Mouse (Mus musculus) frontal cortex, postnatal 14 days (tissue): Measurements from ENCODE around the gene Tenm3.

Experiments
- DNase-seq, 2 experiments: peaks; one replicate each; pipeline ENCODE4 v3.0.0; 2022; ENCODE audit warnings: low spot score in 2 of 2

The Tenm3 gene

GRCm38 (mm10) chr8:48665193-48665592, 178.6 kb downstream of the Tenm3 start:
- no peak for DNase-seq

DNA sequence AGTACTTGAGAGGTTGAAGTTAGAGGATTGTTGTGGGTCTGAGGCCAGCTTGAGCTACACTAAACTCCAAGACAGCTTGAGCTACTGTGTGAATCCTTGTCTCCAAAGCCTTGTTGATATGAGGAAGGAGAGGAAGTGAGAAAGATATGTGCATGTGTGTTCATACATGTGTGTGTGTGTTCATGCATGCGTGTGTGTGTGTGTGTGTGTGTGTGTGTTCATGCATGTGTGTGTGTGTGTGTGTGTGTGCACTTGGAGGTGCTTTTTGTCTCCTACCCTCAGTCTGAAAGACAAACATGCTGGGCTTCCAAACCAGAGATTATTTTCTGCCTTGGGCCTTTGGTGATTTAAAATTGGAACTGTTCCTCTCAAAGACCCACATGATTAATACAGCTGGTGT, 184.5 kb downstream of the Tenm3 start:
- DNase-seq: no peak

DNA sequence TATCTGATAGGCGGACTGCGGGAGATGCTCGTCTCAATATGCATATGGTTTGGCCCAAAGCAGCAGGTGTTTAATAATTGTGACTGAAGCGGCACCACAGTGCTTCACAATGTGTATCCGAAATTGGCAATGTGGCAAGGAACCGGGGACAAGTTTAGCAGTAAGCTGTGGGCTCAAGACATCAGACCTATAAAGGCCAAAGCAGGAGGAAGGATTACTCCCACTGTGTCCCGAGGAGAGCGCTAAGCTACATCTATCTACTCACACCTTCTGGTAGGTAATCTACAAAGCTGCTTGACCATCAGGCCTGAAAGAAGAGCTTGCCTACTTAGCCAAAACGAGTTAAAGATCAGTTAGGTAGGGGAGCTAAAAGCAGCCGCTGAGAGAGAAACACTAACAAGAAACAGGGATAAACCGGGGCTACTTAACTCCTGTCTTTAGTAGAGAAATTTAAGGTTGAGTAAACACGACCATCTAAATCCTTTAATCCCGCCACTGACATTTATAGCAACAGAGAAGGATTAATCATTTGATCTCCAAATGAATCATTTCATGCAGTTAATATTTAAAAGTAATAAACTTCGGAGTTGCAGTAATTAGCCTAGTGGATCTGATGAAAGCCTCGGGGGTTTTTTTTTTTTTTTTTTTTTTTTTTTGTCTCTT, 188.2 kb downstream of the Tenm3 start:
- no peak for DNase-seq

DNA sequence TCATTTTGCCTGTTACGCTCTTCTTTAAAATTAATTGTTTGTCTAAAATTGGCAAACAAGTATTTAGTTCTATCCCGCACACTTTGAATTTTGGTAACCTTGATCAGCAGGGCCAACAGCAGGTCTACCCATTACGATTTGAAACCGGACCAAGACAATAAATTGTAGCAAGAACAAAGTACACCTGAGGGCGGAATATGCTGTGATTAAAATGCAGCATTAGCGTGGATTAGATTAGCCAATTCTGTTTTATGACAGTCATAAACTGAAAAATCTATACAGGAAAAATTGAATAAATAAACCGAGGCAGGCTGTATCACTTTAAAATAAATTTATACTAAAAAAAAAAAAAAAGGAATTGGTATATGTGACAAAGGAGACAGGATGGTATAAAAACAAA, 193.9 kb downstream of the Tenm3 start:
- no peak for DNase-seq

DNA sequence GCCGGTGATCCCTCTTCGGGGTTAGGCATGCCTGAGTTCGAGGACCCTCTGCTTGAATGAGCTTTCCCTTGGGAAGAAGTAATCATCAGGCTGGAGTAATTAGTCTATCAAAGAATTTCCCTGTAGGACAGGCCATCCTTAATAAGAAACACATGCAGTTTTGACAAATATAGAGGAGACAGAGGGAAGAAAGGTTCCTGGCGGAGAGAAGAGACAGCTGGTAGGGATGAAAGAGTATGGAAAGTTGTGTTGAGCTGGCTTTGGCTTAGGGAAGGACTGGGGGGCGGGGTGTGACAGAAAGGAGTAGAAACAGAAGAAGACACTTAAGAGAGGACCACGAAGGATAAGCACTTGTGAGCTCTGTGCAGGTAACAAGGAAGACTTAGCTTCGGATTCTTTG, 194.3 kb downstream of the Tenm3 start:
- DNase-seq: no peak

GRCm38 (mm10) chr8:48646110-48646509, 197.6 kb downstream of the Tenm3 start:
- DNase-seq: no peak

GRCm38 (mm10) chr8:48638129-48638528, 205.6 kb downstream of the Tenm3 start:
- no peak for DNase-seq

DNA sequence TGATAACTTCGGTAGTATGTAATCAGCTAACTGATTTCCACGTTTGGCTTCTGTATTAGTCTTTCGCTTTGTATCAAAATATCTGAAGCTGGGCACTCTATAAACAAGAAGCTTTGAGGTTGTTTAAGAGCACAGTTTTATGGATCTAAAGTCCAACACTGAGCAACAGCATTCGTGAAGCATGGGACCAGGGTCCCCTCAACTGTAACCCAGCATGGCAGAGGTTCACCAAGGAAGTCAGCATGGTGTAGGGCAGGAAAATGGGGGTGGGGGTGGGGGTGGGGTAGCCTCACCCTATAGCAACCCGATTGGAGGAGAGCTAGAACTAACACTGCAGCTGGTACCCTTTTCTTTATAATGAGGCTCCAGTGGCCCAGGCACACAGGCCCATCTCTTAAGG, 206.8 kb downstream of the Tenm3 start:
- DNase-seq: no peak

DNA sequence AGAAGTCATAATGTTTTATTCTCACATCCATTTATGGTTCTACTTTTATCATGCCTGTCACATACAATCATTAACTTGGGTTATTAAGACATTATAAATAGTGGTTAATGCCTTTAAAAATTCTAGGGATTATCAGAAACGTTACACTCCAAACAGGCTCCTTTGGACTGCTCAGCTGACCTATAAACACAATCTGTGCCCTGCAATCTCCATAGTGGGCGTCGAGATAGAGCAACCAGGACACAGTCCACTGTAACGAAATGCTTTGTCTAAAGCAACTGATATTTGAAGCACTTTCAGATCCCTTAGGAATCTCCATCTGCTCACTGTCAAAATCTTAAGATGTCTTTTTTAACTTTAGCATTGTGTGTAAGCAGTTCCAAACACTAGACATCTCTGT, 207.9 kb downstream of the Tenm3 start:
- no peak for DNase-seq

DNA sequence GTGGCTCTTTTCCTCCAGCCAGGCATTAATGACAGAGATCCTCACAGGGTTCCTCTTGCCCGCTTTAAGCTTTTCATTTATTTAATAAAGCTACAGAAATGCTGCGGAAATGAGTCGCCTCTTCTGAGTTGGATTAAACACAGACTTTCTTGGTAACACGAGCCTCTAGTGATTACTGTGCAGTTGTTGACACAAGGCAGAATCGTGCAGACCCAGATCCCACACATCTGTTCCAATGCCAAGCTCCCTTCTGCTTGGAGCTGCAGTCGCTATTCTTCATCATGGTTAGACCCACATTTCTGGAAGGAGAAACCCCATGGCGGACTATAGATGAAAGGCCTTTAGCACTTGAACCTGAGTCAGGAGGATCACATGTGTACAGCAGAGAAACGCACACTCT, 210.3 kb downstream of the Tenm3 start:
- no peak for DNase-seq

- DNase-seq: no peak
These were observed 221.1 kb downstream of the Tenm3 start for GRCm38 (mm10) chr8:48622517-48623153.

DNA sequence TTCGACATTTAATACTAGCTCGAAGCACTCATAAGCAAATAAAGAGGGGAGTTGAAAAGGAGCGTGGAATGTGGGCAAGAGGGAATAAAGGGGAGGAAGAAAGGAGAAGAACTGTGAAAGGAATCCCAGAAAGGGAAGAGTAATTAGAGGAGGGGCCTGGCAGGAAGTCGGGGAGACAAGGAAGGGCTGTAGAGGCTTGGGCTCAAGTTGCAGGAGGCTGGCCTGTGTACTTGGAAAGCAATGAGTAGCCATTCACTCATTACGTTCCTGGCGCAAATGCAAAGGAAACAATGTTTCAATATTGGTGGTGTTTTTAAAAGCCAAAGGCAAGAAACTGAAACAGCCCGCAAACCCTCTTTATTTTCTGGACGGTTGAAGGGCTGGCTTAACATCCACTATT, 228.7 kb downstream of the Tenm3 start:
- no peak for DNase-seq

DNA sequence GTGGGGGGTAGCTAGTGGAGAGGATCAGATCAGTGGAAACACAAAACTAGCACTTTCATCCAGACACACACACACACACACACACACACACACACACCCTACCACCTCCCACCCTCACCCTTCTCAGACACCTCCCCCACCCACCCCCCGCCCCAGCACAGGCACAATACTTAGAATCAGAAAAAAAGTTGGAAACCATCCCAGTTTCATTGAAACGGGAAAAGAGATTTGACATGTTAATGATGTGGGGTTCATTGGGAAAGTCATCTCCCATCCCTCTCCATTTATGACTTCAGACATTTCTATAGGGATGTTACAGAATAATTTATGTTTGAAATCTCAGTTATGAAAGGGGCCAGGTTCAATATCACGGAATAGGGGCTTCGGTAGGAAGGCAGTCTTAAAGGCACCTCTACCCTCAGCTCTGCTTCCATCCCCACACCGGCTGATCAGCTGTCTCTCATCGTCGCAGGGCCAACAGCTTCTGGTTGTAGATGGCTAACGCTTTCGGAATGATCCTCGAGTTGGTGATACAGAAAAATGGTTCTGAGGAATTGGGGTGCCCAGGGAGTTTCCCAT, 231.7 kb downstream of the Tenm3 start:
- DNase-seq: no peak

- no peak for DNase-seq
These were observed 232.6 kb downstream of the Tenm3 start for GRCm38 (mm10) chr8:48611126-48611525.

DNA sequence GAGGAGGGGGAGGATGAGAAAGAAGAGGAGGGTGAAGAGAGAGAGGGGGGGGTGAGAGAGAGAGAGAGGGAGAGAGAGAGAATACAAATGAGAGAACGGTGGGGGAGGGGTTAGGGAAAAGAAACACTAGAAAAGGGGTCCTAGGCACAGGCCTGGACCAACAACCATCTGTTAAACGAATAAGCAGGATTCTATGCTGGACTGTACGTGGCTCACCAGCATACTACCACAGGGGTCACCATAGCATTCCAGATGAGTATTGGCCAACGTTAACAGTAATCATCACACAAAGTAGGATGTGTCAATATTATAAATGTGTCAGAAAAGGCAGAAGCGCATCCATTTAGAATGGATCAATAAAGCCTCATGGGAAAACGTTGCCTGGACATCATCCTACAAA, 233.4 kb downstream of the Tenm3 start:
- DNase-seq: no peak

DNA sequence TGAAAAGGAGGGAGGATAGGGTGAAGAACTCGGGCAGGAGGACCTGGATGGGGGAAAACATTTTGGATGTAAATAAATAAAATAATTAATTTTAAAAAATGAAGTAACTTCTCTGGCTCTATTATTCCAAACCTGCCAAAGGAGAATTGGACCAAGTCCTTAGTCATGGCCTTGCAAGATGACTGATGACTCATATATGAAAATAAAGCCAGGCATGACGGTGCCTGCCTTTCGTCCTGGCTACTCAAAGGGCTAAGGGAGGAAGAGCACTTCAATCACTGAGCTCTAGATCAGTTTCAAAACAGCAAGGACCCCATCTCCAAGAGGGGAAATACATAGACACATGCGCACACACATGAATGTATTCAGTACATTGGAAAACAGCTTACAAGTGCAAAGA, 234.1 kb downstream of the Tenm3 start:
- DNase-seq: no peak

DNA sequence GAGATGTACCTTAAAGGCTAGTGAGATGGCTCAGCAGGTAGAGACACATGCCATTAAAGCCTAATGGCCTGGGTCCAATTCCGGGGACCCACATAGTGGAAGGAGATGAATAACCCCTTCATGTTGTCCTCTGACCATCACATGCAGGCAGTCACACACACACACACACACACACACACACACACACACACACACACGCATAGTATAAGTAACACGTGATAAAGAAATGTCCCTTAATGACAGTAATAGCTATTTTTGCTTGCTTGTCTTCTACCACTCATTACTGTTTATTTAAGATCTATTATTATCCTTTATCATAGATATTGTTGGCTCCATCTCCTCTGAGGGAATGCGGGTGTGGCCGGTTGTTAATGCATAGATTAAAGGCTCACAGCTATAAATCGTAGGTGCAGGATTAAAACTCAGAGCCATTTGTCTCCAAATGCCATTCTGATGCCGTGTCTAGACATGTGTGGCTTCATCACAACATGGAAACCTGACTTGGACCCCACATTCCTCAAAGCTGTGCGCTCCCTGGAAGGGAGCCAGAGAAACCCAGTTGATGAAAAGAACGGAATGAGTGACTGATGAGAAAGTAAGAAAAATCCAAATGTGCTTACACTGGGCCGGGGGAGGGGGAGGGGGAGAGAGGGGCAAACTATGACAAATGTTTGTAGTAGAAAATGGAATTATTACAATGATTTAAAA, 239.4 kb downstream of the Tenm3 start:
- no peak for DNase-seq

DNA sequence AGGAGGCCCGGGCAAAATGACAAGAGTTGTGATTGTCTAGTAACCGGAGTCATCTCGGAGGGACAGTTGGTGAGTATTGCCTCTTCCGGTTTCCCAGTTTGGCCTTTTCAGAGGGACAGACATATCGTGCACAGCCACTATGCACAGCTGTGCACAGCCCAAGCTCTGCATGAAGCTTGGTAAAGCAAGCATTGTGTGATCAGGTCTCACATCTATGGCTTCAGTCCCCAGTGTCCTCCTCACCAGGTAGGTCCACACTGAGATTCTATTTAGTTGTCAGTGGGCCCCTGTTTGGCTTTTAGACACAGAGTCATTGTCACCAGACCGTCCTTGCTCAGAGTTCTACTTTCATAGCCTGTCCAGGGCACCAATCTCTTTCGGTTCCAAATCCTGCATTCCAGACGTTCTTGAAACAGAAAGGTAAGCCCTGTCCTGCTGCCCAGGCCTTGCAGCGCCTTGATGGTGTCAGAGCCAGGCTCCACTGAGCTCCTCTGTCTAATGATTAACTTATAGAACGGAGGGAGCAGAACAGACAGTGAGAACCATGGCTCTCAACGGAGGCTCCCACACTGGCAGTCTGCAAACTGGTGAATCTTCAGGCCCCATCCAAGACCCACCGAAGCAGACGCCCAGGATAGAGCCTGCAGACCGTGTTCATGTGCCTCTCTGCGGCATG, 240.4 kb downstream of the Tenm3 start:
- DNase-seq: no peak

DNA sequence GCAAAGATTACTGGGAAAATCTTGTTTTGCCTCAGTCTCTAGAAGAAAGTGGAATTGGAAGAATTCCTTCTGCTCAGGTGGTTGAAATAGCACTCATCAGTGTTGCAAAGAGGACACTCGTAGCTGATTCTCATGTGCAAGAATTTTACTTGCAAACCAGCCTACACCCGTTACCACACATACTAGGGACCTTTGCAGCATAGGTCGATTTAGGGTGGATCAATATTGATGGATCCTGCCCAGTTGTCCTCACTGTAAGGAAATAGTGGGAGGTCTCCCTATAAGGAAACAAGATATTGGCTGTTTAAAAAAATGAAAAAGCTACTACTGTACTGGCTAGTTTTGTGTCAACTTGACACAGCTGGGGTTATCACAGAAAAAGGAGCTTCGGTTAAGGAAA, 242.1 kb downstream of the Tenm3 start:
- DNase-seq: no peak

- no peak for DNase-seq
These were observed 244.7 kb downstream of the Tenm3 start for GRCm38 (mm10) chr8:48599028-48599427.

- DNase-seq: no peak
These were observed 247.4 kb downstream of the Tenm3 start for GRCm38 (mm10) chr8:48596332-48596731.

DNA sequence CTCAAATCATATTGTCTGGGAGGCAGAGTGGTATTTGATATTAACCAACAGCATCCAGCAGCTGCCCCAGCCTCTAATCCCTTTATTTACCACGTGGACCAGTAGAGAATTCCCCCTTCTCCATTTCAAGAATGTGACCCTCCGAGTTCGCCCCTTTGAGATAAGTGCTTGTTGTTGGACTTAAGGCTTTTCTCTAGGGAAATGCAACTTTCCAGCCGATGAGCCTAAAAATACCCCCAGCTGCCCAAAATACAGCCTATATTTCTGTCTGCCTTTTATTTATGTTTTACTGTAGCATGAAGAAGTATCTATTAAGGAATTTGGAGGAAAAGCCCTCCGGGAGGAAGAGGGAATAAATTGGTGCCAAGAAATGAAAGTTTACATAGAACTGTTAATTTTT, 251.9 kb downstream of the Tenm3 start:
- no peak for DNase-seq
